Mouse (Mus musculus): ENCODE data around the gene Ube2m. TPM values are rescaled to one million over a fixed set of nuclear protein-coding genes. Genes with fewer than 3 reads are reported as not detected.

Ube2m gene
- total and polyA plus RNA-seq, 2 experiments from 2014 or later: 116 to 290 TPM

DNA sequence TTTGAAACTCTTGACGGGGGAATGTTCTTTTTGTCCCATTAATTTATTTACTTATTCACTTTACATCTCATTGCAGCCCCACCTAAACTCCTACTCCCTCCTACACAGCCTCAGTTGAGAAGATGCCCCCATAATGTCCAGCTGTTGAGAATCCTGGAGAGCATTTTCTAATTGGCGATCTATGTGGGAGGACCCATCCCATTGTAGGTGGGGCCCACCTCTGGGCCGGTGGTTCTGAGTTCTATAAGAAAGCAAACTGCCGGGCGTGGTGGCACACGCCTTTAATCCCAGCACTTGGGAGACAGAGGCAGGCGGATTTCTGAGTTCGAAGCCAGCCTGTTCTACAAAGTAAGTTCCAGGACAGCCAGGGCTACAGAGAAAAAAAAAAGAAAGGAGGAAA lies 51.2 kb downstream of the Ube2m start:
- H3K9ac ChIP-seq (replicated peaks; ENCODE audit: low read depth, low read length): no peak overlapping the region
- ATAC-seq (ENCODE audit: insufficient read depth, low read depth): no peak
- no peak overlapping the region for H3K27ac ChIP-seq (ENCODE audit: low read depth)
- WGBS: 74% methylated on average over 8 of the region's 8 CpGs
- H3K27me3 ChIP-seq (ENCODE audit: control insufficient read depth, insufficient read depth, low read length): no peaks in the 10 kb centered on the region
- no peaks in the 10 kb centered on the region for H3K4me1 ChIP-seq (ENCODE audit: control insufficient read depth, insufficient read depth)
- H3K9me3 ChIP-seq (replicated peaks; ENCODE audit: control insufficient read depth, low read length): no peaks in the 10 kb centered on the region
- no peak overlapping the region for H3K4me3 ChIP-seq (ENCODE audit: low read depth, low read length)
- TF ChIP-seq EP300 (IDR thresholded peaks at IDR 0.05; ENCODE audit: low read depth) (no peak), CTCF (IDR thresholded peaks at IDR 0.05; ENCODE audit: low read depth) (no peak)
- H3K36me3 ChIP-seq (replicated peaks; ENCODE audit: control insufficient read depth, insufficient read depth, low read length): 0 out of 2 replicates have a peak, but pooled peaks cover 5% of the 10 kb centered on the region
- no peak overlapping the region for H3K4me2 ChIP-seq (ENCODE audit: low read depth, low read length)
- no peak for DNase-seq (ENCODE audit: low spot score)

DNA sequence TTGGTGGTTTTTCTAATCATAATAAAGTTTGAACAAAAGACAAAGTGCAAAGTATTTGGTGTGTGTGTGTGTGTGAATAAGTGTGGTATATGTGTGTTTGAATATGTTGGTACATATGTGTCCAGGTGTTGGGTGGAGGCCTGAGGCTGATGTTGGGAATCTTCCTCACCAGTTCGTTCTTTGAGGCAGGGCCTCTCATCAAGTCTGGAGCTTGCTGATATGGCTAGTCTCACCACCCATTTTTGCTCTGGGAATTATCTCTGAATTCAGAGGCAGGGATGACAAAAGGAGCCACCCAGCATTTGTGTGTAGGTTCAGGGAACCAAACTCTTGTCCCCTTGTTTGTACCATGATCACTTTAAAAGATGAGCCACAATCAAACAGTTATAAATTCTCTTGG lies 52.4 kb downstream of the Ube2m start:
- H3K27me3 ChIP-seq (ENCODE audit: control insufficient read depth, insufficient read depth, low read length): no peaks in the 10 kb centered on the region
- no peaks in the 10 kb centered on the region for H3K4me1 ChIP-seq (ENCODE audit: control insufficient read depth, insufficient read depth)
- H3K9ac ChIP-seq (replicated peaks; ENCODE audit: low read depth, low read length): no peak overlapping the region
- no peak for DNase-seq (ENCODE audit: low spot score)
- H3K4me3 ChIP-seq (ENCODE audit: low read depth, low read length): no peak overlapping the region
- TF ChIP-seq CTCF (IDR thresholded peaks at IDR 0.05; ENCODE audit: low read depth): no peak
- TF ChIP-seq EP300 (IDR thresholded peaks at IDR 0.05; ENCODE audit: low read depth): no peak
- no peak overlapping the region for H3K4me2 ChIP-seq (ENCODE audit: low read depth, low read length)
- no peaks in the 10 kb centered on the region for H3K9me3 ChIP-seq (replicated peaks; ENCODE audit: control insufficient read depth, low read length)
- no peak for ATAC-seq (ENCODE audit: insufficient read depth, low read depth)
- H3K27ac ChIP-seq (ENCODE audit: low read depth): no peak overlapping the region
- H3K36me3 ChIP-seq (replicated peaks; ENCODE audit: control insufficient read depth, insufficient read depth, low read length): 0 out of 2 replicates have a peak, but pooled peaks cover 5% of the 10 kb centered on the region
- WGBS: 78% methylated on average over 1 of the region's 1 CpGs

Other genes starting within 250 kb of the Ube2m start
- gene Zscan18, start 234.6 kb downstream of the Ube2m start, total RNA-seq (2014; rRNA removed; ENCODE audit: low replicate concordance): 1.5 and 6.3 TPM in 2 replicates
- 2.1 and 2.6 TPM in 2 replicates for gene Zscan18, start 234.6 kb downstream of the Ube2m start, polyA plus RNA-seq (2015; fragmentation: Nextera tagmentation; extraction: Ambion mirVana)
- gene Zfp329, start 219.4 kb downstream of the Ube2m start, total RNA-seq (2014; rRNA removed; ENCODE audit: low replicate concordance): 3.1 and 12.2 TPM in 2 replicates
- 6.2 and 7.0 TPM in 2 replicates for gene Zfp329, start 219.4 kb downstream of the Ube2m start, polyA plus RNA-seq (2015; fragmentation: Nextera tagmentation; extraction: Ambion mirVana)
- 14.8 and 20.5 TPM in 2 replicates for gene Zfp110, start 203.5 kb downstream of the Ube2m start, total RNA-seq (2014; rRNA removed; ENCODE audit: low replicate concordance)
- gene Zfp110, start 203.5 kb downstream of the Ube2m start, polyA plus RNA-seq (2015; fragmentation: Nextera tagmentation; extraction: Ambion mirVana): 15.3 and 15.9 TPM in 2 replicates
- 2.9 and 6.3 TPM in 2 replicates for gene Zfp128, start 157.1 kb downstream of the Ube2m start, total RNA-seq (2014; rRNA removed; ENCODE audit: low replicate concordance)
- gene Zfp128, start 157.1 kb downstream of the Ube2m start, polyA plus RNA-seq (2015; fragmentation: Nextera tagmentation; extraction: Ambion mirVana): 2.3 and 3.0 TPM in 2 replicates
- gene Zscan22, start 140.5 kb downstream of the Ube2m start, total RNA-seq (2014; rRNA removed; ENCODE audit: low replicate concordance): 1.3 and 3.5 TPM in 2 replicates
- 4.4 and 4.6 TPM in 2 replicates for gene Zscan22, start 140.5 kb downstream of the Ube2m start, polyA plus RNA-seq (2015; fragmentation: Nextera tagmentation; extraction: Ambion mirVana)
- gene Rps5, start 116.0 kb downstream of the Ube2m start, total RNA-seq (2014; rRNA removed; ENCODE audit: low replicate concordance): 1,775 and 1,995 TPM in 2 replicates
- 431 and 457 TPM in 2 replicates for gene Rps5, start 116.0 kb downstream of the Ube2m start, polyA plus RNA-seq (2015; fragmentation: Nextera tagmentation; extraction: Ambion mirVana)
- gene Rnf225, start 110.9 kb downstream of the Ube2m start, total RNA-seq (2014; rRNA removed; ENCODE audit: low replicate concordance): not detected in 2 replicates
- gene Rnf225, start 110.9 kb downstream of the Ube2m start, polyA plus RNA-seq (2015; fragmentation: Nextera tagmentation; extraction: Ambion mirVana): 0.14 and 0.19 TPM in 2 replicates
- 2.9 and 10.9 TPM in 2 replicates for gene Zfp324, start 72.4 kb downstream of the Ube2m start, total RNA-seq (2014; rRNA removed; ENCODE audit: low replicate concordance)
- gene Zfp324, start 72.4 kb downstream of the Ube2m start, polyA plus RNA-seq (2015; fragmentation: Nextera tagmentation; extraction: Ambion mirVana): 3.7 and 4.2 TPM in 2 replicates
- 2.5 and 6.2 TPM in 2 replicates for gene Zfp446, start 60.4 kb downstream of the Ube2m start, total RNA-seq (2014; rRNA removed; ENCODE audit: low replicate concordance)
- gene Zfp446, start 60.4 kb downstream of the Ube2m start, polyA plus RNA-seq (2015; fragmentation: Nextera tagmentation; extraction: Ambion mirVana): 3.1 and 3.3 TPM in 2 replicates
- gene Slc27a5, start 40.1 kb downstream of the Ube2m start, total RNA-seq (2014; rRNA removed; ENCODE audit: low replicate concordance): not detected in 2 replicates
- not detected in 2 replicates for gene Slc27a5, start 40.1 kb downstream of the Ube2m start, polyA plus RNA-seq (2015; fragmentation: Nextera tagmentation; extraction: Ambion mirVana)
- 279 and 309 TPM in 2 replicates for gene Trim28, start 39.2 kb downstream of the Ube2m start, total RNA-seq (2014; rRNA removed; ENCODE audit: low replicate concordance)
- 67.8 and 69.9 TPM in 2 replicates for gene Trim28, start 39.2 kb downstream of the Ube2m start, polyA plus RNA-seq (2015; fragmentation: Nextera tagmentation; extraction: Ambion mirVana)
- gene Zbtb45, start 28.2 kb downstream of the Ube2m start, total RNA-seq (2014; rRNA removed; ENCODE audit: low replicate concordance): 16.9 and 29.2 TPM in 2 replicates
- gene Zbtb45, start 28.2 kb downstream of the Ube2m start, polyA plus RNA-seq (2015; fragmentation: Nextera tagmentation; extraction: Ambion mirVana): 9.5 and 10.5 TPM in 2 replicates
- gene Chmp2a, start 3.5 kb downstream of the Ube2m start, total RNA-seq (2014; rRNA removed; ENCODE audit: low replicate concordance): 48.2 and 72.1 TPM in 2 replicates
- gene Chmp2a, start 3.5 kb downstream of the Ube2m start, polyA plus RNA-seq (2015; fragmentation: Nextera tagmentation; extraction: Ambion mirVana): 181 and 183 TPM in 2 replicates
- gene Mzf1, start 16.5 kb upstream of the Ube2m start, total RNA-seq (2014; rRNA removed; ENCODE audit: low replicate concordance): 2.7 and 8.4 TPM in 2 replicates
- 0.70 and 0.83 TPM in 2 replicates for gene Mzf1, start 16.5 kb upstream of the Ube2m start, polyA plus RNA-seq (2015; fragmentation: Nextera tagmentation; extraction: Ambion mirVana)
- not detected in 2 replicates for gene Vmn1r85, start 56.9 kb upstream of the Ube2m start, total RNA-seq (2014; rRNA removed; ENCODE audit: low replicate concordance)
- gene Vmn1r85, start 56.9 kb upstream of the Ube2m start, polyA plus RNA-seq (2015; fragmentation: Nextera tagmentation; extraction: Ambion mirVana): not detected in 2 replicates
- gene Vmn1r86, start 81.6 kb upstream of the Ube2m start, total RNA-seq (2014; rRNA removed; ENCODE audit: low replicate concordance): not detected in 2 replicates
- not detected in 2 replicates for gene Vmn1r86, start 81.6 kb upstream of the Ube2m start, polyA plus RNA-seq (2015; fragmentation: Nextera tagmentation; extraction: Ambion mirVana)
- not detected in 2 replicates for gene Vmn1r87, start 101.9 kb upstream of the Ube2m start, total RNA-seq (2014; rRNA removed; ENCODE audit: low replicate concordance)
- gene Vmn1r87, start 101.9 kb upstream of the Ube2m start, polyA plus RNA-seq (2015; fragmentation: Nextera tagmentation; extraction: Ambion mirVana): not detected in 2 replicates
- gene Vmn1r88, start 121.3 kb upstream of the Ube2m start, total RNA-seq (2014; rRNA removed; ENCODE audit: low replicate concordance): not detected in 2 replicates
- gene Vmn1r88, start 121.3 kb upstream of the Ube2m start, polyA plus RNA-seq (2015; fragmentation: Nextera tagmentation; extraction: Ambion mirVana): not detected in 2 replicates
- not detected in 2 replicates for gene Vmn1r89, start 174.7 kb upstream of the Ube2m start, total RNA-seq (2014; rRNA removed; ENCODE audit: low replicate concordance)
- gene Vmn1r89, start 174.7 kb upstream of the Ube2m start, polyA plus RNA-seq (2015; fragmentation: Nextera tagmentation; extraction: Ambion mirVana): not detected in 2 replicates
- 2.9 and 12.9 TPM in 2 replicates for gene Lig1, start 239.0 kb upstream of the Ube2m start, total RNA-seq (2014; rRNA removed; ENCODE audit: low replicate concordance)
- gene Lig1, start 239.0 kb upstream of the Ube2m start, polyA plus RNA-seq (2015; fragmentation: Nextera tagmentation; extraction: Ambion mirVana): 20.1 TPM in 2 replicates
- gene Zswim9, start 240.4 kb upstream of the Ube2m start, total RNA-seq (2014; rRNA removed; ENCODE audit: low replicate concordance): 0.99 and 1.6 TPM in 2 replicates
- gene Zswim9, start 240.4 kb upstream of the Ube2m start, polyA plus RNA-seq (2015; fragmentation: Nextera tagmentation; extraction: Ambion mirVana): 3.6 and 5.7 TPM in 2 replicates

All from heart, postnatal 0 days (tissue).